Mouse (Mus musculus): ENCODE results near the gene Fxyd5. TPM values are rescaled to one million over a fixed set of nuclear protein-coding genes. Genes with fewer than 3 reads are reported as not detected.

Gene Fxyd5
- 23.3 and 25.8 TPM in 2 replicates for polyA plus RNA-seq (2014; fragmentation: Nextera tagmentation; extraction: Ambion mirVana)

- WGBS: 38% methylated on average over 10 of the region's 10 CpGs
- no peak; the same call in 1 of the 2 replicates for ATAC-seq (ENCODE audit: low FRiP score, low TSS enrichment)
- Histone ChIP-seq H3K27me3 (ENCODE audit: control insufficient read depth, insufficient read depth, low read length) (peaks cover 12% of the 10 kb centered on the region), H3K27ac (ENCODE audit: low read depth, low read length) (no peak within 1 kb of the TSS), H3K4me1 (ENCODE audit: control insufficient read depth, insufficient read depth, low read length) (peaks cover 9% of the 10 kb centered on the region; the same call in 1 of the 2 replicates), H3K4me3 (ENCODE audit: low read length) (peak within 1 kb of the TSS; percentile 29), H3K36me3 (ENCODE audit: control insufficient read depth, insufficient read depth, low read length) (no peaks in the 10 kb centered on the region), H3K9me3 (ENCODE audit: control insufficient read depth, low read length) (no peaks in the 10 kb centered on the region), H3K4me2 (replicated peaks; ENCODE audit: low read depth, low read length) (peak within 1 kb of the TSS; percentile 51), H3K9ac (ENCODE audit: low read depth, low read length) (peak within 1 kb of the TSS; percentile 44; the same call in 1 of the 2 replicates)
Measured at GRCm38 (mm10) chr7:31042431-31042910, at the start of gene Fxyd5. Gene Fxyd5, minus strand, starts transcription at chr7:31042481.

DNA sequence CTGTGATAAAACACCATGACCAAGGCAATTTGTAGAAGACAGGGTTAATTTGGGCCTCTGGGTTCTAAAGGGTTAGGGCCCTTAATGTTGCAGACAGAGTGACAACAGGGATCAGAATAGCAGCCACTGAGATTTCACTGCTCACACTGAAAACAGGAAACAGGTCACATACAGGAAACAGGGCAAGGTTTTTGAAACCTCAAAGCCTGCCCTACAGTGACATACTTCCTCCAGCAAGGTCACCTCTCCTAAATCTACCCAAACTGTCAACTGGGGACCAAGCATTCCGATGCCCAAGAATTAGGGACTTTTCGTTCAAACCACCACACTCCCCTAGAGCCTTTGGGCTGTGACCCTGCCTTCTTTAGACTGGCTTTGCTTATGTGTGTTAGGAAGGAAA is 47.4 kb upstream of the Fxyd5 start:
- no peaks in the 10 kb centered on the region for H3K36me3 ChIP-seq (ENCODE audit: control insufficient read depth, insufficient read depth, low read length)
- no peak overlapping the region for H3K4me3 ChIP-seq (ENCODE audit: low read length)
- H3K27ac ChIP-seq (ENCODE audit: low read depth, low read length): no peak overlapping the region
- no peaks in the 10 kb centered on the region for H3K9me3 ChIP-seq (ENCODE audit: control insufficient read depth, low read length)
- no peak overlapping the region for H3K4me2 ChIP-seq (replicated peaks; ENCODE audit: low read depth, low read length)
- ATAC-seq (ENCODE audit: low FRiP score, low TSS enrichment): no peak
- H3K9ac ChIP-seq (ENCODE audit: low read depth, low read length): no peak overlapping the region
- no peaks in the 10 kb centered on the region for H3K4me1 ChIP-seq (ENCODE audit: control insufficient read depth, insufficient read depth, low read length)
- no peaks in the 10 kb centered on the region for H3K27me3 ChIP-seq (ENCODE audit: control insufficient read depth, insufficient read depth, low read length)
- WGBS: 78% methylated on average over 2 of the region's 2 CpGs

GRCm38 (mm10) chr7:31088206-31088605 is 45.9 kb upstream of the Fxyd5 start:
- H3K4me3 ChIP-seq (ENCODE audit: low read length): no peak overlapping the region
- 69% methylated on average over 3 of the region's 3 CpGs for WGBS
- ATAC-seq (ENCODE audit: low FRiP score, low TSS enrichment): no peak
- no peak overlapping the region for H3K4me2 ChIP-seq (replicated peaks; ENCODE audit: low read depth, low read length)
- no peak overlapping the region for H3K9ac ChIP-seq (ENCODE audit: low read depth, low read length)
- no peaks in the 10 kb centered on the region for H3K27me3 ChIP-seq (ENCODE audit: control insufficient read depth, insufficient read depth, low read length)
- no peak overlapping the region for H3K27ac ChIP-seq (ENCODE audit: low read depth, low read length)
- no peaks in the 10 kb centered on the region for H3K36me3 ChIP-seq (ENCODE audit: control insufficient read depth, insufficient read depth, low read length)
- H3K9me3 ChIP-seq (ENCODE audit: control insufficient read depth, low read length): no peaks in the 10 kb centered on the region
- no peaks in the 10 kb centered on the region for H3K4me1 ChIP-seq (ENCODE audit: control insufficient read depth, insufficient read depth, low read length)

- no peaks in the 10 kb centered on the region for H3K27me3 ChIP-seq (ENCODE audit: control insufficient read depth, insufficient read depth, low read length)
- 37% methylated on average over 2 of the region's 2 CpGs for WGBS
- no peak overlapping the region for H3K27ac ChIP-seq (ENCODE audit: low read depth, low read length)
- H3K36me3 ChIP-seq (ENCODE audit: control insufficient read depth, insufficient read depth, low read length): no peaks in the 10 kb centered on the region
- no peak overlapping the region for H3K4me3 ChIP-seq (ENCODE audit: low read length)
- H3K4me1 ChIP-seq (ENCODE audit: control insufficient read depth, insufficient read depth, low read length): no peaks in the 10 kb centered on the region
- H3K9ac ChIP-seq (ENCODE audit: low read depth, low read length): no peak overlapping the region
- ATAC-seq (ENCODE audit: low FRiP score, low TSS enrichment): no peak
- H3K4me2 ChIP-seq (replicated peaks; ENCODE audit: low read depth, low read length): no peak overlapping the region
- H3K9me3 ChIP-seq (ENCODE audit: control insufficient read depth, low read length): no peaks in the 10 kb centered on the region
Measured at GRCm38 (mm10) chr7:31087262-31087661, 45.0 kb upstream of the Fxyd5 start.

DNA sequence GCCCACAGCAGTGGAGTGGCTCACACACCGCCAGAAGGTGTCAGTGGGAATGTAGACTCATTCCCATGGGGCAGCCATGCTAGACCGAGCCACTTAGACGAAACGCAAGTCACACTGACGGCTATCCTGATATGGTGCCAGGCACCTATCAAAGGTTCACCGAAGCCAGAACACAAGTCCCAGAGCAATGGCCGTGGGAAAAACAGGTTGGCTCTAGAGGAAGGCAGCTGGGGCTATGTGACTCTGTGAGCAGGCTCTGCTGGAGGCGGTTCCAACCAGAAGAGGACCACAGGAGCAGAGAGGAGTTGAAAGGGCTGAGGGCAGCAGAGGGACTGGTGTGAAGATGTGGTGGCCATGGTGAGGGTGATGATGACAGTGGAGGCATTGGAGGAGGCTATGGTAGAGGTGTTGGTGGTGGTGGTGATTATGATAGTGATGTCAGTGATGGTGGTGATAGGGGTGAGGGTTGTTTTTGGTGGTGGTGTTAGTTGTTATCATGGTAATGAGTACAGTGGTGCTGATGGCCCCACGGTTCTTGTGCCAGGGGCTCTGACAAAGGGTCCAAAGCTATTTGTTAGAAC is 44.0 kb upstream of the Fxyd5 start:
- no peak overlapping the region for H3K27ac ChIP-seq (ENCODE audit: low read depth, low read length)
- no peak for ATAC-seq (ENCODE audit: low FRiP score, low TSS enrichment)
- 88% methylated on average over 9 of the region's 9 CpGs for WGBS
- H3K4me1 ChIP-seq (ENCODE audit: control insufficient read depth, insufficient read depth, low read length): no peaks in the 10 kb centered on the region
- no peak overlapping the region for H3K4me3 ChIP-seq (ENCODE audit: low read length)
- H3K36me3 ChIP-seq (ENCODE audit: control insufficient read depth, insufficient read depth, low read length): no peaks in the 10 kb centered on the region
- H3K9me3 ChIP-seq (ENCODE audit: control insufficient read depth, low read length): no peaks in the 10 kb centered on the region
- no peak overlapping the region for H3K4me2 ChIP-seq (replicated peaks; ENCODE audit: low read depth, low read length)
- no peak overlapping the region for H3K9ac ChIP-seq (ENCODE audit: low read depth, low read length)
- no peaks in the 10 kb centered on the region for H3K27me3 ChIP-seq (ENCODE audit: control insufficient read depth, insufficient read depth, low read length)

DNA sequence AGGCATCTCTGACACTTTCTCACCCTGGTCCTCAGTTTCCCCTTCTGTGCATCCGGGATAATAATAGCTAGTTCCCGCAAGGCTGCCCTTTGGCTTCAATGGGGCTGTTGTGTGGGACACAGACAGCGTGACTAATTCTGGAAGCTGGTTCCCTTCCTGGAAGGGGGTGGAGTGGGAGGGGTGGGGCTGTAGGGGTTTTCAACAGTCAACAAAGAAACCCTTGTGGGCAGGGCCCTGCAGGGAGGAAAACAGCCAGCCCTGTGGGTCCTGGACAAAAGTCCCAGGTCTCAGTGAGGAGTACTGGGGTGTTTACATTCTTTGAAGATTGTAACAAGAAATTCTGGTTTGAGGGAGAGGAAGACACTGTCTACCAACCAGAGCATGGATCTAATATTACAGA is 42.9 kb upstream of the Fxyd5 start:
- Histone ChIP-seq H3K9me3 (ENCODE audit: control insufficient read depth, low read length) (no peaks in the 10 kb centered on the region), H3K27ac (ENCODE audit: low read depth, low read length) (no peak overlapping the region), H3K4me2 (replicated peaks; ENCODE audit: low read depth, low read length) (no peak overlapping the region), H3K4me3 (ENCODE audit: low read length) (no peak overlapping the region), H3K36me3 (ENCODE audit: control insufficient read depth, insufficient read depth, low read length) (no peaks in the 10 kb centered on the region), H3K27me3 (ENCODE audit: control insufficient read depth, insufficient read depth, low read length) (no peaks in the 10 kb centered on the region), H3K9ac (ENCODE audit: low read depth, low read length) (no peak overlapping the region), H3K4me1 (ENCODE audit: control insufficient read depth, insufficient read depth, low read length) (no peaks in the 10 kb centered on the region)
- no peak for ATAC-seq (ENCODE audit: low FRiP score, low TSS enrichment)
- 48% methylated on average over 3 of the region's 3 CpGs for WGBS

DNA sequence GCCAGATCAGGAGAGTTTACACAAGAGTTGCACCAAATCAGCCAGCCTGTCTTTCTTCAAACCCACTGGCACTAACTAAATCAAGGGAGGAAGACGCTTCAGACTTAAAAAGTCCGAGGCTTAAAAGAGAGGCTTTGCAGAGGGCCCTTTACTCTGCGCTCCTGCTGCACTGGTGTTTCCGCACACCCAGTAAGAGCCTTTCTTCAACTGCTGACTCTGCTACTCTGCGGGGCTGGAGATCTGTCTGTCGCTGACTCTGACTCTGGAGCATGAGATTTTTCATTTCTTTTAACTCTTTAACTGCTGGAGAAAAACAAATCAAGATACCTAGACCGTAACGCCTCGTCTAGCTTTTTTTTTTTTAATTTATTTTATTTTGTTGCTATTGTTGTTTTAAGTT is 41.9 kb upstream of the Fxyd5 start:
- ATAC-seq (ENCODE audit: low FRiP score, low TSS enrichment): peak; percentile 22; the same call in 1 of the 2 replicates
- Histone ChIP-seq H3K4me2 (replicated peaks; ENCODE audit: low read depth, low read length) (no peak overlapping the region), H3K27ac (ENCODE audit: low read depth, low read length) (peak overlapping the region; percentile 30; the same call in 1 of the 2 replicates)

DNA sequence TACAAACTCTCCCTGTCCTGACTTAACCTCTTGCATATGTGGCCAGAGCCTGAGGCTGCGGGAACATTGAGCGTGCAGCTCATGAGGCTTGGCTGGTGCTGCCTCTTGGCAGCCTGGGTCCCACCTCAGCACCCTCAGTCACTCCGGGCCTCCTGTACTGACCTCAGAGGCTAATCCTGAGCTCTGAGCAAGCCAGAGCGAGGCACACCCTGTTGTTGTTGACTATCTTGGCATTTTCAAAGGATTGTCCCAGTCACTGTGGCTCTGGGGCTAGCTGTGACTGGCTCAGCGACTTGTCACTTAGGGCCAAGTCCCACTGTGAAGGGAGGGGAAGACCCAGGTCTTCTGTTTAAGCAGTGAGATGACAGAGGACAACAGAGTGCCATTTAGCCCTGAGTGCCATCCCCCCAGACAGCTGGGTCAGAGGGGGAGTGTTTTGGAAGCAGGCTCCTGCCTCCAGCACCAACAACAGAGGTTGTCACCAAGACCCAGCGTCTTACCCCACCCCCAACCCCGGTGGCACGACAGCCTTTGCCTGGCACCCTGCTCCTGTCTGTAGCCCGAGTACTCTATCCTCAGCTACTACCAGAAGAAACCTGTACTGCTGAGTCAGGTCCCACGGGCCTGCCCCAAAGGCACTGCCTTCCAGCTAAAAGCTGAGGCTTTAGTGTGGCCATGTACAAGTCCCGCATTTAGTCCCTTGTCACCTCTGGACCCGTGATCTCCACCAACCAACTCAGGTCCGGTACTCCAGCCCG is 40.7 kb upstream of the Fxyd5 start:
- Histone ChIP-seq H3K9ac (ENCODE audit: low read depth, low read length) (no peak overlapping the region; the same call in 1 of the 2 replicates), H3K36me3 (ENCODE audit: control insufficient read depth, insufficient read depth, low read length) (no peaks in the 10 kb centered on the region), H3K27me3 (ENCODE audit: control insufficient read depth, insufficient read depth, low read length) (no peaks in the 10 kb centered on the region), H3K9me3 (ENCODE audit: control insufficient read depth, low read length) (no peaks in the 10 kb centered on the region), H3K4me3 (ENCODE audit: low read length) (no peak overlapping the region), H3K4me2 (replicated peaks; ENCODE audit: low read depth, low read length) (no peak overlapping the region), H3K27ac (ENCODE audit: low read depth, low read length) (no peak overlapping the region), H3K4me1 (ENCODE audit: control insufficient read depth, insufficient read depth, low read length) (no peaks in the 10 kb centered on the region)
- ATAC-seq (ENCODE audit: low FRiP score, low TSS enrichment): no peak
- WGBS: 68% methylated on average over 14 of the region's 14 CpGs

More for the DNA sequence above, 41.9 kb upstream of the Fxyd5 start:
- Histone ChIP-seq H3K36me3 (ENCODE audit: control insufficient read depth, insufficient read depth, low read length) (no peaks in the 10 kb centered on the region), H3K4me3 (ENCODE audit: low read length) (no peak overlapping the region), H3K27me3 (ENCODE audit: control insufficient read depth, insufficient read depth, low read length) (no peaks in the 10 kb centered on the region), H3K9ac (ENCODE audit: low read depth, low read length) (no peak overlapping the region), H3K4me1 (ENCODE audit: control insufficient read depth, insufficient read depth, low read length) (no peaks in the 10 kb centered on the region), H3K9me3 (ENCODE audit: control insufficient read depth, low read length) (no peaks in the 10 kb centered on the region)
- WGBS: 52% methylated on average over 9 of the region's 9 CpGs

GRCm38 (mm10) chr7:31082106-31082505 is 39.8 kb upstream of the Fxyd5 start:
- H3K9me3 ChIP-seq (ENCODE audit: control insufficient read depth, low read length): no peaks in the 10 kb centered on the region
- ATAC-seq (ENCODE audit: low FRiP score, low TSS enrichment): no peak
- H3K4me2 ChIP-seq (replicated peaks; ENCODE audit: low read depth, low read length): no peak overlapping the region
- H3K4me3 ChIP-seq (ENCODE audit: low read length): no peak overlapping the region
- no peaks in the 10 kb centered on the region for H3K36me3 ChIP-seq (ENCODE audit: control insufficient read depth, insufficient read depth, low read length)
- H3K27me3 ChIP-seq (ENCODE audit: control insufficient read depth, insufficient read depth, low read length): no peaks in the 10 kb centered on the region
- no peaks in the 10 kb centered on the region for H3K4me1 ChIP-seq (ENCODE audit: control insufficient read depth, insufficient read depth, low read length)
- no peak overlapping the region for H3K9ac ChIP-seq (ENCODE audit: low read depth, low read length)
- no peak overlapping the region for H3K27ac ChIP-seq (ENCODE audit: low read depth, low read length)
